Mouse (Mus musculus): ENCODE results near the gene Atp9a. TPM values are rescaled to one million over a fixed set of nuclear protein-coding genes. Genes with fewer than 3 reads are reported as not detected.
A peak's percentile ranks its signal among the peaks of the same experiment; 100 is the strongest.

Atp9a gene
- polyA plus RNA-seq, 1 experiment from 2014 or later: 12.4 TPM

- 0 out of 2 replicates have a peak, but pooled peaks cover 2% of the 10 kb centered on the region for H3K36me3 ChIP-seq (ENCODE audit: insufficient read depth, low read length)
- H3K27ac ChIP-seq (ENCODE audit: low read length): no peak overlapping the region
- no peak overlapping the region for H3K4me3 ChIP-seq (ENCODE audit: low read length)
- no peak for ATAC-seq (ENCODE audit: low FRiP score, low TSS enrichment)
- peaks cover 3% of the 10 kb centered on the region; the same call in 1 of the 2 replicates for H3K9me3 ChIP-seq (ENCODE audit: low read length)
- no peak overlapping the region for H3K4me2 ChIP-seq (replicated peaks; ENCODE audit: low read depth, low read length)
- WGBS: 88% methylated on average over 15 of the region's 15 CpGs
- no peaks in the 10 kb centered on the region; the same call in 1 of the 2 replicates for H3K27me3 ChIP-seq (ENCODE audit: insufficient read depth, low read length)
- H3K9ac ChIP-seq (replicated peaks; ENCODE audit: low read length): no peak overlapping the region
- no peaks in the 10 kb centered on the region for H3K4me1 ChIP-seq (ENCODE audit: insufficient read depth, low read length)
Observed at GRCm38 (mm10) chr2:168678662-168679294, 63.4 kb downstream of the Atp9a start.

GRCm38 (mm10) chr2:168677650-168678049 lies 64.6 kb downstream of the Atp9a start:
- peaks cover 3% of the 10 kb centered on the region; the same call in 1 of the 2 replicates for H3K9me3 ChIP-seq (ENCODE audit: low read length)
- no peaks in the 10 kb centered on the region for H3K4me1 ChIP-seq (ENCODE audit: insufficient read depth, low read length)
- no peak overlapping the region for H3K4me3 ChIP-seq (ENCODE audit: low read length)
- H3K36me3 ChIP-seq (ENCODE audit: insufficient read depth, low read length): 0 out of 2 replicates have a peak, but pooled peaks cover 2% of the 10 kb centered on the region
- H3K27ac ChIP-seq (ENCODE audit: low read length): no peak overlapping the region
- WGBS: 67% methylated on average over 9 of the region's 9 CpGs
- H3K4me2 ChIP-seq (replicated peaks; ENCODE audit: low read depth, low read length): no peak overlapping the region
- H3K27me3 ChIP-seq (ENCODE audit: insufficient read depth, low read length): no peaks in the 10 kb centered on the region; the same call in 1 of the 2 replicates
- ATAC-seq (ENCODE audit: low FRiP score, low TSS enrichment): peak; percentile 31; the same call in 1 of the 2 replicates
- no peak overlapping the region for H3K9ac ChIP-seq (replicated peaks; ENCODE audit: low read length)

GRCm38 (mm10) chr2:168671724-168672123 lies 70.5 kb downstream of the Atp9a start:
- no peak overlapping the region for H3K4me3 ChIP-seq (ENCODE audit: low read length)
- no peak overlapping the region for H3K27ac ChIP-seq (ENCODE audit: low read length)
- 0 out of 2 replicates have a peak, but pooled peaks cover 2% of the 10 kb centered on the region for H3K36me3 ChIP-seq (ENCODE audit: insufficient read depth, low read length)
- ATAC-seq (ENCODE audit: low FRiP score, low TSS enrichment): no peak
- no peaks in the 10 kb centered on the region for H3K4me1 ChIP-seq (ENCODE audit: insufficient read depth, low read length)
- no peak overlapping the region for H3K4me2 ChIP-seq (replicated peaks; ENCODE audit: low read depth, low read length)
- no peaks in the 10 kb centered on the region for H3K9me3 ChIP-seq (ENCODE audit: low read length)
- no peaks in the 10 kb centered on the region for H3K27me3 ChIP-seq (ENCODE audit: insufficient read depth, low read length)
- WGBS: 87% methylated on average over 9 of the region's 9 CpGs
- H3K9ac ChIP-seq (replicated peaks; ENCODE audit: low read length): no peak overlapping the region

- H3K4me2 ChIP-seq (replicated peaks; ENCODE audit: low read depth, low read length): no peak overlapping the region
- H3K36me3 ChIP-seq (ENCODE audit: insufficient read depth, low read length): 0 out of 2 replicates have a peak, but pooled peaks cover 2% of the 10 kb centered on the region
- no peak; the same call in 1 of the 2 replicates for ATAC-seq (ENCODE audit: low FRiP score, low TSS enrichment)
- no peaks in the 10 kb centered on the region for H3K27me3 ChIP-seq (ENCODE audit: insufficient read depth, low read length)
- 81% methylated on average over 14 of the region's 14 CpGs for WGBS
- H3K4me3 ChIP-seq (ENCODE audit: low read length): no peak overlapping the region
- H3K9me3 ChIP-seq (ENCODE audit: low read length): no peaks in the 10 kb centered on the region
- no peak overlapping the region for H3K9ac ChIP-seq (replicated peaks; ENCODE audit: low read length)
- H3K27ac ChIP-seq (ENCODE audit: low read length): no peak overlapping the region
- no peaks in the 10 kb centered on the region for H3K4me1 ChIP-seq (ENCODE audit: insufficient read depth, low read length)
Observed at GRCm38 (mm10) chr2:168670241-168670640, 72.0 kb downstream of the Atp9a start.

- ATAC-seq (ENCODE audit: low FRiP score, low TSS enrichment): no peak
- WGBS: 52% methylated on average over 13 of the region's 13 CpGs
- 0 out of 2 replicates have a peak, but pooled peaks cover 2% of the 10 kb centered on the region for H3K36me3 ChIP-seq (ENCODE audit: insufficient read depth, low read length)
- no peaks in the 10 kb centered on the region for H3K9me3 ChIP-seq (ENCODE audit: low read length)
- no peaks in the 10 kb centered on the region for H3K27me3 ChIP-seq (ENCODE audit: insufficient read depth, low read length)
- no peaks in the 10 kb centered on the region for H3K4me1 ChIP-seq (ENCODE audit: insufficient read depth, low read length)
- no peak overlapping the region for H3K4me3 ChIP-seq (ENCODE audit: low read length)
- no peak overlapping the region for H3K27ac ChIP-seq (ENCODE audit: low read length)
- H3K9ac ChIP-seq (replicated peaks; ENCODE audit: low read length): no peak overlapping the region
- H3K4me2 ChIP-seq (replicated peaks; ENCODE audit: low read depth, low read length): no peak overlapping the region
Observed at GRCm38 (mm10) chr2:168669762-168670161, 72.4 kb downstream of the Atp9a start.

- no peaks in the 10 kb centered on the region for H3K4me1 ChIP-seq (ENCODE audit: insufficient read depth, low read length)
- H3K9ac ChIP-seq (replicated peaks; ENCODE audit: low read length): no peak overlapping the region
- H3K36me3 ChIP-seq (ENCODE audit: insufficient read depth, low read length): no peaks in the 10 kb centered on the region
- WGBS: 84% methylated on average over 13 of the region's 13 CpGs
- H3K4me2 ChIP-seq (replicated peaks; ENCODE audit: low read depth, low read length): no peak overlapping the region
- no peak for ATAC-seq (ENCODE audit: low FRiP score, low TSS enrichment)
- no peak overlapping the region for H3K4me3 ChIP-seq (ENCODE audit: low read length)
- H3K9me3 ChIP-seq (ENCODE audit: low read length): no peaks in the 10 kb centered on the region
- no peaks in the 10 kb centered on the region for H3K27me3 ChIP-seq (ENCODE audit: insufficient read depth, low read length)
- no peak overlapping the region for H3K27ac ChIP-seq (ENCODE audit: low read length)
Observed at GRCm38 (mm10) chr2:168667745-168668144, 74.5 kb downstream of the Atp9a start.

GRCm38 (mm10) chr2:168665680-168666079 lies 76.5 kb downstream of the Atp9a start:
- no peaks in the 10 kb centered on the region for H3K4me1 ChIP-seq (ENCODE audit: insufficient read depth, low read length)
- H3K27me3 ChIP-seq (ENCODE audit: insufficient read depth, low read length): no peaks in the 10 kb centered on the region
- WGBS: 87% methylated on average over 4 of the region's 4 CpGs
- no peak overlapping the region for H3K4me3 ChIP-seq (ENCODE audit: low read length)
- H3K9ac ChIP-seq (replicated peaks; ENCODE audit: low read length): no peak overlapping the region
- H3K36me3 ChIP-seq (ENCODE audit: insufficient read depth, low read length): no peaks in the 10 kb centered on the region
- no peaks in the 10 kb centered on the region for H3K9me3 ChIP-seq (ENCODE audit: low read length)
- no peak for ATAC-seq (ENCODE audit: low FRiP score, low TSS enrichment)
- H3K4me2 ChIP-seq (replicated peaks; ENCODE audit: low read depth, low read length): no peak overlapping the region
- no peak overlapping the region for H3K27ac ChIP-seq (ENCODE audit: low read length)

- WGBS: 81% methylated on average over 5 of the region's 5 CpGs
Observed at GRCm38 (mm10) chr2:168663716-168664115, 78.5 kb downstream of the Atp9a start.

GRCm38 (mm10) chr2:168663216-168663615 lies 79.0 kb downstream of the Atp9a start:
- H3K4me3 ChIP-seq (ENCODE audit: low read length): no peak overlapping the region
- WGBS: 86% methylated on average over 7 of the region's 7 CpGs
- ATAC-seq (ENCODE audit: low FRiP score, low TSS enrichment): no peak
- H3K4me1 ChIP-seq (ENCODE audit: insufficient read depth, low read length): no peaks in the 10 kb centered on the region
- H3K27ac ChIP-seq (ENCODE audit: low read length): no peak overlapping the region
- H3K4me2 ChIP-seq (replicated peaks; ENCODE audit: low read depth, low read length): no peak overlapping the region
- H3K36me3 ChIP-seq (ENCODE audit: insufficient read depth, low read length): no peaks in the 10 kb centered on the region
- H3K27me3 ChIP-seq (ENCODE audit: insufficient read depth, low read length): no peaks in the 10 kb centered on the region
- H3K9me3 ChIP-seq (ENCODE audit: low read length): no peaks in the 10 kb centered on the region
- H3K9ac ChIP-seq (replicated peaks; ENCODE audit: low read length): no peak overlapping the region

More at GRCm38 (mm10) chr2:168663716-168664115, 78.5 kb downstream of the Atp9a start:
- no peak for ATAC-seq (ENCODE audit: low FRiP score, low TSS enrichment)
- Histone ChIP-seq H3K9ac (replicated peaks; ENCODE audit: low read length) (no peak overlapping the region), H3K4me1 (ENCODE audit: insufficient read depth, low read length) (no peaks in the 10 kb centered on the region), H3K36me3 (ENCODE audit: insufficient read depth, low read length) (no peaks in the 10 kb centered on the region), H3K9me3 (ENCODE audit: low read length) (no peaks in the 10 kb centered on the region), H3K4me2 (replicated peaks; ENCODE audit: low read depth, low read length) (no peak overlapping the region), H3K27ac (ENCODE audit: low read length) (no peak overlapping the region), H3K27me3 (ENCODE audit: insufficient read depth, low read length) (no peaks in the 10 kb centered on the region), H3K4me3 (ENCODE audit: low read length) (no peak overlapping the region)

GRCm38 (mm10) chr2:168661802-168662201 lies 80.4 kb downstream of the Atp9a start:
- ATAC-seq (ENCODE audit: low FRiP score, low TSS enrichment): no peak
- H3K4me1 ChIP-seq (ENCODE audit: insufficient read depth, low read length): no peaks in the 10 kb centered on the region
- H3K4me2 ChIP-seq (replicated peaks; ENCODE audit: low read depth, low read length): no peak overlapping the region
- H3K36me3 ChIP-seq (ENCODE audit: insufficient read depth, low read length): no peaks in the 10 kb centered on the region
- H3K4me3 ChIP-seq (ENCODE audit: low read length): no peak overlapping the region
- no peaks in the 10 kb centered on the region for H3K27me3 ChIP-seq (ENCODE audit: insufficient read depth, low read length)
- H3K9me3 ChIP-seq (ENCODE audit: low read length): no peaks in the 10 kb centered on the region
- no peak overlapping the region for H3K27ac ChIP-seq (ENCODE audit: low read length)
- WGBS: 54% methylated on average over 15 of the region's 15 CpGs
- H3K9ac ChIP-seq (replicated peaks; ENCODE audit: low read length): no peak overlapping the region
